Mouse (Mus musculus): ENCODE data around the gene Stambp. TPM values are rescaled to one million over a fixed set of nuclear protein-coding genes. Genes with fewer than 3 reads are reported as not detected.

Stambp gene
- polyA plus RNA-seq, 1 experiment: 8.8 TPM

GRCm38 (mm10) chr6:83571840-83572667, 475 bp downstream of the Stambp start:
- Histone ChIP-seq H3K36me3 (ENCODE audit: control insufficient read depth, insufficient read depth) (no peaks in the 10 kb centered on the region), H3ac (ENCODE audit: control insufficient read depth, insufficient read length) (peak overlapping the region; percentile 4), H3K27me3 (ENCODE audit: control insufficient read depth, insufficient read depth, insufficient read length) (peaks cover 16% of the 10 kb centered on the region), H3K4me2 (ENCODE audit: low read depth) (peak overlapping the region; percentile 99), H3K4me3 (peak overlapping the region; percentile 39), H3K79me2 (ENCODE audit: control insufficient read depth, insufficient read depth) (no peaks in the 10 kb centered on the region)
- TF ChIP-seq E2F4 (IDR thresholded peaks at IDR 0.05; ENCODE audit: insufficient read depth) (no peak), TCF3 (IDR thresholded peaks at IDR 0.05; ENCODE audit: insufficient read length, low read depth) (no peak), POLR2A (IDR thresholded peaks at IDR 0.05; ENCODE audit: insufficient read length, low read depth) (peak; percentile 54)

GRCm38 (mm10) chr6:83568901-83569862, 3.3 kb downstream of the Stambp start:
- H3ac ChIP-seq (ENCODE audit: control insufficient read depth, insufficient read length): no peak overlapping the region

GRCm38 (mm10) chr6:83555972-83556371, 16.6 kb downstream of the Stambp start:
- Histone ChIP-seq H3ac (ENCODE audit: control insufficient read depth, insufficient read length) (no peak overlapping the region), H3K36me3 (ENCODE audit: control insufficient read depth, insufficient read depth) (peaks cover 33% of the 10 kb centered on the region), H3K4me3 (no peak overlapping the region), H3K79me2 (ENCODE audit: control insufficient read depth, insufficient read depth) (no peaks in the 10 kb centered on the region), H3K27me3 (ENCODE audit: control insufficient read depth, insufficient read depth, insufficient read length) (no peaks in the 10 kb centered on the region), H3K4me2 (ENCODE audit: low read depth) (no peak overlapping the region)
- no peak for TF ChIP-seq TCF3 (IDR thresholded peaks at IDR 0.05; ENCODE audit: insufficient read length, low read depth)
- TF ChIP-seq CEBPB (IDR thresholded peaks at IDR 0.05; ENCODE audit: insufficient read depth, poor library complexity, severe bottlenecking): no peak
- TF ChIP-seq MYOG (IDR thresholded peaks at IDR 0.05; ENCODE audit: control insufficient read depth in 1 of 3, insufficient read depth in 1 of 3, insufficient read length in 2 of 3, low read depth in 2 of 3): no peak
- no peak for TF ChIP-seq SRF (IDR thresholded peaks at IDR 0.05; ENCODE audit: control insufficient read depth, insufficient read length, low read depth)
- no peak for TF ChIP-seq MYOD1 (IDR thresholded peaks at IDR 0.05; ENCODE audit: control insufficient read depth in 1 of 3, insufficient read length in 2 of 3, low read depth in 2 of 3)
- no peak for TF ChIP-seq USF1 (IDR thresholded peaks at IDR 0.05; ENCODE audit: low read depth)
- TF ChIP-seq POLR2A (IDR thresholded peaks at IDR 0.05; ENCODE audit: insufficient read length, low read depth): no peak
- TF ChIP-seq MAX (IDR thresholded peaks at IDR 0.05; ENCODE audit: low read depth): no peak
- TF ChIP-seq TCF12 (IDR thresholded peaks at IDR 0.05; ENCODE audit: insufficient read depth, poor library complexity, severe bottlenecking): no peak
- no peak for TF ChIP-seq POLR2AphosphoS2 (IDR thresholded peaks at IDR 0.05; ENCODE audit: insufficient read length, low read depth)
- TF ChIP-seq E2F4 (IDR thresholded peaks at IDR 0.05; ENCODE audit: insufficient read depth): no peak

More at GRCm38 (mm10) chr6:83568901-83569862, 3.3 kb downstream of the Stambp start:
- peaks cover 11% of the 10 kb centered on the region for H3K36me3 ChIP-seq (ENCODE audit: control insufficient read depth, insufficient read depth)
- H3K4me2 ChIP-seq (ENCODE audit: low read depth): no peak overlapping the region
- no peaks in the 10 kb centered on the region for H3K79me2 ChIP-seq (ENCODE audit: control insufficient read depth, insufficient read depth)
- no peak overlapping the region for H3K4me3 ChIP-seq
- H3K27me3 ChIP-seq (ENCODE audit: control insufficient read depth, insufficient read depth, insufficient read length): peaks cover 5% of the 10 kb centered on the region
- TF ChIP-seq MAX (IDR thresholded peaks at IDR 0.05; ENCODE audit: low read depth) (no peak), MYOD1 (IDR thresholded peaks at IDR 0.05; ENCODE audit: control insufficient read depth in 1 of 3, insufficient read length in 2 of 3, low read depth in 2 of 3) (peak in 1 of 3 experiments; percentile 52)

GRCm38 (mm10) chr6:83548346-83548745, 24.2 kb downstream of the Stambp start:
- H3K27me3 ChIP-seq (ENCODE audit: control insufficient read depth, insufficient read depth, insufficient read length): no peaks in the 10 kb centered on the region
- H3K36me3 ChIP-seq (ENCODE audit: control insufficient read depth, insufficient read depth): peaks cover 30% of the 10 kb centered on the region
- TF ChIP-seq CEBPB (IDR thresholded peaks at IDR 0.05; ENCODE audit: insufficient read depth, poor library complexity, severe bottlenecking): no peak
- no peak for TF ChIP-seq USF1 (IDR thresholded peaks at IDR 0.05; ENCODE audit: low read depth)
- no peak for TF ChIP-seq MYOD1 (IDR thresholded peaks at IDR 0.05; ENCODE audit: control insufficient read depth in 1 of 3, insufficient read length in 2 of 3, low read depth in 2 of 3)
- TF ChIP-seq SRF (IDR thresholded peaks at IDR 0.05; ENCODE audit: control insufficient read depth, insufficient read length, low read depth): no peak
- no peak for TF ChIP-seq E2F4 (IDR thresholded peaks at IDR 0.05; ENCODE audit: insufficient read depth)
- no peak for TF ChIP-seq MAX (IDR thresholded peaks at IDR 0.05; ENCODE audit: low read depth)
- TF ChIP-seq TCF12 (IDR thresholded peaks at IDR 0.05; ENCODE audit: insufficient read depth, poor library complexity, severe bottlenecking): no peak
- H3K4me3 ChIP-seq: no peak overlapping the region
- no peak overlapping the region for H3ac ChIP-seq (ENCODE audit: control insufficient read depth, insufficient read length)
- H3K4me2 ChIP-seq (ENCODE audit: low read depth): no peak overlapping the region
- no peaks in the 10 kb centered on the region for H3K79me2 ChIP-seq (ENCODE audit: control insufficient read depth, insufficient read depth)

- TF ChIP-seq REST (IDR thresholded peaks at IDR 0.05; ENCODE audit: insufficient read depth, insufficient read length) (no peak), MYOD1 (IDR thresholded peaks at IDR 0.05; ENCODE audit: control insufficient read depth in 1 of 3, insufficient read length in 2 of 3, low read depth in 2 of 3) (no peak), POLR2A (IDR thresholded peaks at IDR 0.05; ENCODE audit: insufficient read length, low read depth) (no peak), POLR2AphosphoS2 (IDR thresholded peaks at IDR 0.05; ENCODE audit: insufficient read length, low read depth) (no peak), MYOG (IDR thresholded peaks at IDR 0.05; ENCODE audit: control insufficient read depth in 1 of 3, insufficient read depth in 1 of 3, insufficient read length in 2 of 3, low read depth in 2 of 3) (no peak), SRF (IDR thresholded peaks at IDR 0.05; ENCODE audit: control insufficient read depth, insufficient read length, low read depth) (no peak), CEBPB (IDR thresholded peaks at IDR 0.05; ENCODE audit: insufficient read depth, poor library complexity, severe bottlenecking) (no peak), E2F4 (IDR thresholded peaks at IDR 0.05; ENCODE audit: insufficient read depth) (no peak), TCF12 (IDR thresholded peaks at IDR 0.05; ENCODE audit: insufficient read depth, poor library complexity, severe bottlenecking) (no peak), MAX (IDR thresholded peaks at IDR 0.05; ENCODE audit: low read depth) (no peak), TCF3 (IDR thresholded peaks at IDR 0.05; ENCODE audit: insufficient read length, low read depth) (no peak), USF1 (IDR thresholded peaks at IDR 0.05; ENCODE audit: low read depth) (no peak)
- peaks cover 21% of the 10 kb centered on the region for H3K36me3 ChIP-seq (ENCODE audit: control insufficient read depth, insufficient read depth)
- H3ac ChIP-seq (ENCODE audit: control insufficient read depth, insufficient read length): no peak overlapping the region
- no peaks in the 10 kb centered on the region for H3K79me2 ChIP-seq (ENCODE audit: control insufficient read depth, insufficient read depth)
- H3K27me3 ChIP-seq (ENCODE audit: control insufficient read depth, insufficient read depth, insufficient read length): no peaks in the 10 kb centered on the region
- no peak overlapping the region for H3K4me3 ChIP-seq
- no peak overlapping the region for H3K4me2 ChIP-seq (ENCODE audit: low read depth)
Measured at GRCm38 (mm10) chr6:83545778-83546177, 26.8 kb downstream of the Stambp start.

Measured in myocyte (in vitro differentiated cells).